Mouse (Mus musculus) heart, postnatal 0 days (tissue): ENCODE measurements around the gene Igsf21.

Experiments
- CTCF ChIP-seq: IDR thresholded peaks from 2 replicates; pipeline ENCODE4 v1.5.1; 2016; ENCODE audit warnings: antibody characterized with exemption, control low read depth, low read depth
- EP300 ChIP-seq: IDR thresholded peaks from 2 replicates; pipeline ENCODE4 v1.6.1; 2016; ENCODE audit warnings: antibody characterized with exemption, low read depth

GRCm38 (mm10) chr4:140149706-140150105, 96.9 kb downstream of the Igsf21 start:
- TF ChIP-seq CTCF (no peak), EP300 (no peak)
